Mouse (Mus musculus): Measurements from ENCODE around the gene Drc3. TPM values are rescaled to one million over a fixed set of nuclear protein-coding genes. Genes with fewer than 3 reads are reported as not detected.

Drc3 gene
- polyA plus RNA-seq, 1 experiment, result not detected

- no peaks in the 10 kb centered on the region for H3K79me2 ChIP-seq (ENCODE audit: control insufficient read depth, insufficient read depth)
- no peak for TF ChIP-seq CTCF (IDR thresholded peaks at IDR 0.05; ENCODE audit: control insufficient read depth, insufficient read depth, insufficient read length)
- no peak for TF ChIP-seq CEBPB (IDR thresholded peaks at IDR 0.05; ENCODE audit: low read depth)
- no peak for TF ChIP-seq FOSL1 (IDR thresholded peaks at IDR 0.05; ENCODE audit: insufficient read depth, low read length, poor library complexity, severe bottlenecking)
- no peak for TF ChIP-seq MYOG (IDR thresholded peaks at IDR 0.05; ENCODE audit: control insufficient read depth, extremely low read depth, insufficient read length)
- TF ChIP-seq MYOD1 (IDR thresholded peaks at IDR 0.05; ENCODE audit: control insufficient read depth, insufficient read length, low read depth), result no peak
- no peak for TF ChIP-seq MAX (IDR thresholded peaks at IDR 0.05)
- no peak for TF ChIP-seq USF1 (IDR thresholded peaks at IDR 0.05; ENCODE audit: low read depth)
- H3K27me3 ChIP-seq (ENCODE audit: control insufficient read depth, insufficient read depth, insufficient read length), result no peaks in the 10 kb centered on the region
- H3K79me3 ChIP-seq (ENCODE audit: low read depth), result peaks cover 1% of the 10 kb centered on the region
- no peaks in the 10 kb centered on the region for H3K36me3 ChIP-seq (ENCODE audit: control insufficient read depth, insufficient read depth)
- no peak overlapping the region for H3K4me3 ChIP-seq (ENCODE audit: insufficient read depth, poor library complexity, severe bottlenecking)
- no peak overlapping the region for H3ac ChIP-seq (ENCODE audit: control insufficient read depth, insufficient read length, low read depth)
These were observed 36.2 kb upstream of the Drc3 start for GRCm38 (mm10) chr11:60316883-60317282.

- peaks cover 1% of the 10 kb centered on the region for H3K79me3 ChIP-seq (ENCODE audit: low read depth)
- H3K36me3 ChIP-seq (ENCODE audit: control insufficient read depth, insufficient read depth), result no peaks in the 10 kb centered on the region
- TF ChIP-seq CTCF (IDR thresholded peaks at IDR 0.05; ENCODE audit: control insufficient read depth, insufficient read depth, insufficient read length), result no peak
- TF ChIP-seq FOSL1 (IDR thresholded peaks at IDR 0.05; ENCODE audit: insufficient read depth, low read length, poor library complexity, severe bottlenecking), result no peak
- TF ChIP-seq CEBPB (IDR thresholded peaks at IDR 0.05; ENCODE audit: low read depth), result no peak
- no peak for TF ChIP-seq MAX (IDR thresholded peaks at IDR 0.05)
- TF ChIP-seq MYOG (IDR thresholded peaks at IDR 0.05; ENCODE audit: control insufficient read depth, extremely low read depth, insufficient read length), result no peak
- TF ChIP-seq MYOD1 (IDR thresholded peaks at IDR 0.05; ENCODE audit: control insufficient read depth, insufficient read length, low read depth), result no peak
- no peaks in the 10 kb centered on the region for H3K27me3 ChIP-seq (ENCODE audit: control insufficient read depth, insufficient read depth, insufficient read length)
- no peaks in the 10 kb centered on the region for H3K79me2 ChIP-seq (ENCODE audit: control insufficient read depth, insufficient read depth)
- H3K4me3 ChIP-seq (ENCODE audit: insufficient read depth, poor library complexity, severe bottlenecking), result no peak overlapping the region
- H3ac ChIP-seq (ENCODE audit: control insufficient read depth, insufficient read length, low read depth), result no peak overlapping the region
These were observed 35.6 kb upstream of the Drc3 start for GRCm38 (mm10) chr11:60317376-60318102.

GRCm38 (mm10) chr11:60318716-60319115 is 34.4 kb upstream of the Drc3 start:
- TF ChIP-seq CTCF (IDR thresholded peaks at IDR 0.05; ENCODE audit: control insufficient read depth, insufficient read depth, insufficient read length) (no peak), MYOG (IDR thresholded peaks at IDR 0.05; ENCODE audit: control insufficient read depth, extremely low read depth, insufficient read length) (no peak), MYOD1 (IDR thresholded peaks at IDR 0.05; ENCODE audit: control insufficient read depth, insufficient read length, low read depth) (no peak), MAX (IDR thresholded peaks at IDR 0.05) (no peak), USF1 (IDR thresholded peaks at IDR 0.05; ENCODE audit: low read depth) (no peak), CEBPB (IDR thresholded peaks at IDR 0.05; ENCODE audit: low read depth) (no peak), FOSL1 (IDR thresholded peaks at IDR 0.05; ENCODE audit: insufficient read depth, low read length, poor library complexity, severe bottlenecking) (no peak)
- Histone ChIP-seq H3K4me3 (ENCODE audit: insufficient read depth, poor library complexity, severe bottlenecking) (no peak overlapping the region), H3K79me3 (ENCODE audit: low read depth) (peaks cover 1% of the 10 kb centered on the region), H3K27me3 (ENCODE audit: control insufficient read depth, insufficient read depth, insufficient read length) (no peaks in the 10 kb centered on the region), H3K79me2 (ENCODE audit: control insufficient read depth, insufficient read depth) (no peaks in the 10 kb centered on the region), H3K36me3 (ENCODE audit: control insufficient read depth, insufficient read depth) (no peaks in the 10 kb centered on the region), H3ac (ENCODE audit: control insufficient read depth, insufficient read length, low read depth) (no peak overlapping the region)

- TF ChIP-seq MYOG (IDR thresholded peaks at IDR 0.05; ENCODE audit: control insufficient read depth, extremely low read depth, insufficient read length) (no peak), MAX (IDR thresholded peaks at IDR 0.05) (no peak), USF1 (IDR thresholded peaks at IDR 0.05; ENCODE audit: low read depth) (no peak), MYOD1 (IDR thresholded peaks at IDR 0.05; ENCODE audit: control insufficient read depth, insufficient read length, low read depth) (no peak), CEBPB (IDR thresholded peaks at IDR 0.05; ENCODE audit: low read depth) (no peak), FOSL1 (IDR thresholded peaks at IDR 0.05; ENCODE audit: insufficient read depth, low read length, poor library complexity, severe bottlenecking) (no peak), CTCF (IDR thresholded peaks at IDR 0.05; ENCODE audit: control insufficient read depth, insufficient read depth, insufficient read length) (no peak)
- H3K27me3 ChIP-seq (ENCODE audit: control insufficient read depth, insufficient read depth, insufficient read length), result no peaks in the 10 kb centered on the region
- H3ac ChIP-seq (ENCODE audit: control insufficient read depth, insufficient read length, low read depth), result no peak overlapping the region
- peaks cover 1% of the 10 kb centered on the region for H3K79me3 ChIP-seq (ENCODE audit: low read depth)
- no peaks in the 10 kb centered on the region for H3K79me2 ChIP-seq (ENCODE audit: control insufficient read depth, insufficient read depth)
- H3K4me3 ChIP-seq (ENCODE audit: insufficient read depth, poor library complexity, severe bottlenecking), result no peak overlapping the region
- H3K36me3 ChIP-seq (ENCODE audit: control insufficient read depth, insufficient read depth), result no peaks in the 10 kb centered on the region
These were observed 33.7 kb upstream of the Drc3 start for GRCm38 (mm10) chr11:60319257-60320066.

- H3K36me3 ChIP-seq (ENCODE audit: control insufficient read depth, insufficient read depth), result no peaks in the 10 kb centered on the region
- no peaks in the 10 kb centered on the region for H3K27me3 ChIP-seq (ENCODE audit: control insufficient read depth, insufficient read depth, insufficient read length)
- peaks cover 1% of the 10 kb centered on the region for H3K79me3 ChIP-seq (ENCODE audit: low read depth)
- H3K79me2 ChIP-seq (ENCODE audit: control insufficient read depth, insufficient read depth), result no peaks in the 10 kb centered on the region
- TF ChIP-seq FOSL1 (IDR thresholded peaks at IDR 0.05; ENCODE audit: insufficient read depth, low read length, poor library complexity, severe bottlenecking), result no peak
- no peak overlapping the region for H3K4me3 ChIP-seq (ENCODE audit: insufficient read depth, poor library complexity, severe bottlenecking)
- H3ac ChIP-seq (ENCODE audit: control insufficient read depth, insufficient read length, low read depth), result no peak overlapping the region
These were observed 32.6 kb upstream of the Drc3 start for GRCm38 (mm10) chr11:60320426-60321037.

Data from C2C12 (cell line).